Mouse (Mus musculus): Measurements from ENCODE around the gene Gm20518.

DNA sequence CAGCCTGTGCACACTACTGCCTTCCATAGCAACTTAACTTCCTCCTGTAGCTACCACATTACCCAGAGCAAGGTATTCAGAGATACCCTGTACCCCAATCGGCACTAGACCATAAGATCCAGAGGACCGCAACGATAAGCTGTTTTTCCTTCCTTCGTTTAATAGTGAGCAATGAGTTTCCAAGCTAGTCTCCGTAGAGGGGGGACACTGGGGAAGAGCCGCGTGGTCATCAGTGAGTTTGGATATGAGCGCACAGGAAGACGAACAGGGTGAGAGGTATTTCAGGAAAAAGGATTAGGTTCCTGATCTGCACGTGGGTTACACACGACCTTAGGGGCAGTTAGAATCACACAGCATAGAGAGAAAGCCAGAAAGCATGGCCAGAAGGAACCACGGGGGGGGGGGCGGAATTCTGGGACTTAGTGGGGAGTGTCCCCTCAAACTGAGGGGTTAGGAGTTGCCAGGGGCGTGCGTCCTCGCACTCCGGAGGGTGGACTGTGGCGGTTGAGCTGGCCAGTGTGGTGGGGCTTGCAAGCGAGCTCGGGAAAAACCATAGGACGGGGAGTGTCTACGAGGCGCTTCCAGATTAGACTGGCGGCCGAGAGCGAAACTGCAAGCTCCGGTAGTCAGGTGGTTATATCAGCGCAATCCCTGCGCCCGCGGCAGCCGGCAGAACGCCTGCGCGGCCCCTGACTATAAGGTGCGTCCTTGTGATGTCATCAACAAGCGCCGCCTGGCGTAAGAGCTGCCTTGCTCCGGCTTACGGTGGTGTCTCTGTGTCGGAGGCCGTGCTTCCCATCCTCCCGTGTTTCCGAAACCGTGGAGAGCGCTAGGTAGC, 30.1 kb upstream of the Gm20518 start:
- no peak for TF ChIP-seq EP300 (IDR thresholded peaks at IDR 0.05; ENCODE audit: low read depth)
- TF ChIP-seq CTCF (IDR thresholded peaks at IDR 0.05; ENCODE audit: low read depth): peak; percentile 66

All from liver, postnatal 0 days (tissue).